Mouse (Mus musculus): ENCODE results near the gene Slc25a27. TPM values are rescaled to one million over a fixed set of nuclear protein-coding genes. Genes with fewer than 3 reads are reported as not detected.

The Slc25a27 gene
- polyA plus RNA-seq (2012; rRNA removed), result 53.2 and 57.1 TPM in 2 replicates

GRCm38 (mm10) chr17:43666576-43667289, at the start of gene Slc25a27:
TSS of gene Slc25a27 (minus strand) at chr17:43667214.
- TF ChIP-seq POLR2A (IDR thresholded peaks at IDR 0.05; ENCODE audit: borderline replicate concordance, insufficient read depth, low read length), result peak; percentile 40; the same call in 1 of the 2 replicates
- no peak for TF ChIP-seq CTCF (IDR thresholded peaks at IDR 0.05; ENCODE audit: borderline replicate concordance, insufficient read depth, low read depth, low read length)
- H3K4me3 ChIP-seq (replicated peaks; ENCODE audit: insufficient read depth, low read depth, low read length), result peak within 1 kb of the TSS; percentile 96
- no peaks in the 10 kb centered on the region for H3K27me3 ChIP-seq (ENCODE audit: control insufficient read depth, insufficient read depth, low read length)
- WGBS, result 1% methylated on average over 41 of the region's 41 CpGs
- peak within 1 kb of the TSS; percentile 30 for H3K27ac ChIP-seq (ENCODE audit: insufficient read depth, low read length)
- no peaks in the 10 kb centered on the region; the same call in 1 of the 2 replicates for H3K4me1 ChIP-seq (ENCODE audit: control insufficient read depth, insufficient read depth, low read length)
- peak; percentile 91 to 96 for DNase-seq

- H3K27ac ChIP-seq (ENCODE audit: insufficient read depth, low read length), result no peak overlapping the region
- H3K27me3 ChIP-seq (ENCODE audit: control insufficient read depth, insufficient read depth, low read length), result no peaks in the 10 kb centered on the region
- TF ChIP-seq CTCF (IDR thresholded peaks at IDR 0.05; ENCODE audit: borderline replicate concordance, insufficient read depth, low read depth, low read length), result no peak
- H3K4me1 ChIP-seq (ENCODE audit: control insufficient read depth, insufficient read depth, low read length), result no peaks in the 10 kb centered on the region
- H3K4me3 ChIP-seq (replicated peaks; ENCODE audit: insufficient read depth, low read depth, low read length), result no peak overlapping the region
- no peak for DNase-seq
- WGBS, result 59% methylated on average over 7 of the region's 7 CpGs
These were observed 49.6 kb upstream of the Slc25a27 start for GRCm38 (mm10) chr17:43716601-43717000.

GRCm38 (mm10) chr17:43714191-43714590, 47.2 kb upstream of the Slc25a27 start:
- 14% methylated on average over 3 of the region's 3 CpGs for WGBS
- Histone ChIP-seq H3K4me1 (ENCODE audit: control insufficient read depth, insufficient read depth, low read length) (no peaks in the 10 kb centered on the region), H3K27ac (ENCODE audit: insufficient read depth, low read length) (no peak overlapping the region), H3K4me3 (replicated peaks; ENCODE audit: insufficient read depth, low read depth, low read length) (no peak overlapping the region), H3K27me3 (ENCODE audit: control insufficient read depth, insufficient read depth, low read length) (no peaks in the 10 kb centered on the region)
- peak in 1 of 2 experiments; percentile 25 for DNase-seq
- TF ChIP-seq POLR2A (IDR thresholded peaks at IDR 0.05; ENCODE audit: borderline replicate concordance, insufficient read depth, low read length) (no peak), CTCF (IDR thresholded peaks at IDR 0.05; ENCODE audit: borderline replicate concordance, insufficient read depth, low read depth, low read length) (no peak)

GRCm38 (mm10) chr17:43711557-43712352, 44.7 kb upstream of the Slc25a27 start:
- Histone ChIP-seq H3K4me3 (replicated peaks; ENCODE audit: insufficient read depth, low read depth, low read length) (no peak overlapping the region), H3K4me1 (ENCODE audit: control insufficient read depth, insufficient read depth, low read length) (no peaks in the 10 kb centered on the region), H3K27me3 (ENCODE audit: control insufficient read depth, insufficient read depth, low read length) (no peaks in the 10 kb centered on the region), H3K27ac (ENCODE audit: insufficient read depth, low read length) (no peak overlapping the region)
- no peak for TF ChIP-seq CTCF (IDR thresholded peaks at IDR 0.05; ENCODE audit: borderline replicate concordance, insufficient read depth, low read depth, low read length)
- TF ChIP-seq POLR2A (IDR thresholded peaks at IDR 0.05; ENCODE audit: borderline replicate concordance, insufficient read depth, low read length), result no peak
- DNase-seq, result no peak
- 96% methylated on average over 7 of the region's 7 CpGs for WGBS

- H3K27ac ChIP-seq (ENCODE audit: insufficient read depth, low read length), result no peak overlapping the region
- 83% methylated on average over 3 of the region's 3 CpGs for WGBS
These were observed 40.2 kb upstream of the Slc25a27 start for GRCm38 (mm10) chr17:43707254-43707653.

GRCm38 (mm10) chr17:43706749-43707148, 39.7 kb upstream of the Slc25a27 start:
- Histone ChIP-seq H3K4me1 (ENCODE audit: control insufficient read depth, insufficient read depth, low read length) (peaks cover 10% of the 10 kb centered on the region), H3K27ac (ENCODE audit: insufficient read depth, low read length) (no peak overlapping the region), H3K27me3 (ENCODE audit: control insufficient read depth, insufficient read depth, low read length) (no peaks in the 10 kb centered on the region), H3K4me3 (replicated peaks; ENCODE audit: insufficient read depth, low read depth, low read length) (no peak overlapping the region)
- TF ChIP-seq CTCF (IDR thresholded peaks at IDR 0.05; ENCODE audit: borderline replicate concordance, insufficient read depth, low read depth, low read length) (no peak), POLR2A (IDR thresholded peaks at IDR 0.05; ENCODE audit: borderline replicate concordance, insufficient read depth, low read length) (no peak)
- no peak for DNase-seq
- WGBS, result 96% methylated on average over 3 of the region's 3 CpGs

More at GRCm38 (mm10) chr17:43707254-43707653, 40.2 kb upstream of the Slc25a27 start:
- TF ChIP-seq POLR2A (IDR thresholded peaks at IDR 0.05; ENCODE audit: borderline replicate concordance, insufficient read depth, low read length) (no peak), CTCF (IDR thresholded peaks at IDR 0.05; ENCODE audit: borderline replicate concordance, insufficient read depth, low read depth, low read length) (no peak)
- DNase-seq, result peak in 1 of 2 experiments; percentile 3
- Histone ChIP-seq H3K27me3 (ENCODE audit: control insufficient read depth, insufficient read depth, low read length) (no peaks in the 10 kb centered on the region), H3K4me3 (replicated peaks; ENCODE audit: insufficient read depth, low read depth, low read length) (no peak overlapping the region), H3K4me1 (ENCODE audit: control insufficient read depth, insufficient read depth, low read length) (peaks cover 10% of the 10 kb centered on the region)

GRCm38 (mm10) chr17:43704216-43704930, 37.4 kb upstream of the Slc25a27 start:
- Histone ChIP-seq H3K4me3 (replicated peaks; ENCODE audit: insufficient read depth, low read depth, low read length) (no peak overlapping the region), H3K27me3 (ENCODE audit: control insufficient read depth, insufficient read depth, low read length) (no peaks in the 10 kb centered on the region), H3K4me1 (ENCODE audit: control insufficient read depth, insufficient read depth, low read length) (peaks cover 10% of the 10 kb centered on the region), H3K27ac (ENCODE audit: insufficient read depth, low read length) (no peak overlapping the region)
- DNase-seq, result peak; percentile 25 to 46
- no peak for TF ChIP-seq POLR2A (IDR thresholded peaks at IDR 0.05; ENCODE audit: borderline replicate concordance, insufficient read depth, low read length)
- no peak for TF ChIP-seq CTCF (IDR thresholded peaks at IDR 0.05; ENCODE audit: borderline replicate concordance, insufficient read depth, low read depth, low read length)
- 10% methylated on average over 12 of the region's 12 CpGs for WGBS

All from cerebellum, adult 2 months (tissue).